Mouse (Mus musculus): ENCODE data around the gene Fmnl3. TPM values are rescaled to one million over a fixed set of nuclear protein-coding genes. Genes with fewer than 3 reads are reported as not detected.

The Fmnl3 gene
- polyA plus RNA-seq, 1 experiment from 2014 or later = 17.3 TPM

DNA sequence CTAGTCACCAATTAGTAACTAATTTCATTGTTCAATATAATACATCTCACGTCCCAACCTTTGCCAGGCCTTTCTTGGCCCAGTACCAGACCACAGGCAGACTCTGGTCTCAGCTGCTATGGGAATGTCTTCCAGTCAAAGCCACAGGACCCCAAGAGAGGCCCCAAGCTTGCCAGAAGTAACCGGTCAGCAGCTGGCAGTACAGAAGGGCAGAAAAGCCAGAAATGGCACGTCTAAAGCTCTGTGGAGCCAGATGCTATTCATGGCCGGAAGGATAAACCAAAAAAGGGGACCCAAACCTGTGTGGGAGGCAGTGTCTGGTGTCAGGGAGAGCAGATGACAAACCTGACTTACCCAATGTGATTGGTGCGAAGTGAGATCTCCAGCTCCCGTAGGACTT, 35.8 kb downstream of the Fmnl3 start:
- Histone ChIP-seq H3K4me3 (replicated peaks) (no peak overlapping the region), H3K9me3 (no peaks in the 10 kb centered on the region), H3K27ac (peak overlapping the region; percentile 66), H3K4me2 (replicated peaks) (no peak overlapping the region), H3K4me1 (replicated peaks) (peaks cover 31% of the 10 kb centered on the region), H3K9ac (no peak overlapping the region), H3K36me3 (no peaks in the 10 kb centered on the region), H3K27me3 (replicated peaks) (no peaks in the 10 kb centered on the region)
- 54% methylated on average over 6 of the region's 6 CpGs for WGBS
- no peak for ATAC-seq

DNA sequence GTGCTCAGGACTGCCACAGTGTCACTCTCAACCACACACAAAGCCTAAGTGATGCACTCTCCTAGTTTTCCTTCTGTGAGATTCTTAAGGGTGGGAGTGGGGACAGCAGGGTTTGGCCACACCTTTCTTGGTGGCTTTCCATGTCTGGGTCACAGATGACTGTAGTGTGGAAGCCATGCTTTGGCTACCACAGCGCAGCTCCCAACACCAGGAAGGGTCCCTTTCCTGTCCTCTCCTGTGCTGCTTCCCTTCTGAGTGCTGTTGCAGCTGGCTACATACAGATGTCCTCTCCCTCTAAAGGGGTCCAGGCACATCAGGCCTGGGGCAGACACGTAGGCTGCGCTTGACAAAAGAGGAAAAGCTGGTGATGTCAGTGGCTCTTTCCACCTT, 36.6 kb downstream of the Fmnl3 start:
- ATAC-seq = peak; percentile 67; the same call in 1 of the 2 replicates
- 74% methylated on average over 3 of the region's 3 CpGs for WGBS

DNA sequence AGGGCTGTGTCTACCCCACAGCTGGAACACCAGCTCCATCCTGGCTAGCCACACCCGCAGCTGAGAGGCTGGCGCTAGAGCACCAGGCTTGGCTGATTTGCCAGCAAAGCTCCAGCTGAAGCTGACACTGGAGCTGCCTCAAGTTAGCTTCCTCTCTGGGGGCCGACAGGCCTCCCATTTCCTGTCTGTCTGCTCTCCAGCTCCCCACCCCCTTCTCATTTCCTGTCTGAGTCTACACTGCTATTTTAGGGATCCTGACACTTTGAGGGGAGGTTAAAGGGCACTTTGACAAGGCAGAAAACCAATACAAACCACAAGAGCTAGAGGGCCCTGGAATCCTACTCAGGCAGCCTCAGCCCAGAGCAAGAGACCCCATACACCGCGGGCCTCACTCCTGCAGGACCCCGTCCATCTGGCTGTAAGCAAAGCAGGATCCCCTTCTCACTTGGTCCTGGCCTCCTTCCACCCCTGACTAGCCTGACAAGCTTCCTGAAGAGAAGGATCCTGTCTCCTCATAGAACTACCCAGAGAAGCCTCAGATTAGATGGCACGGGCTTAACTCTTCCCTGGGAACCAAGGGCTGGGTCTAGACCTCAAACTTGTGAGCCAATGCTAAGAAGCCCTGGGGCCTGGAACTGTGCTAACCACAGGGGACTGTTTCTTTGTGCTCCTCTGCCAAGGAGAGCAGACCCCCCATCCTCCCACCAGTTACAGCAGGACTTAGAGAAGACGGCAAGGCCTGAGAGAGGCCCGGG, 37.2 kb downstream of the Fmnl3 start:
- 31% methylated on average over 9 of the region's 9 CpGs for WGBS
- H3K27ac ChIP-seq = peak overlapping the region; percentile 95
- H3K9ac ChIP-seq = no peak overlapping the region
- no peaks in the 10 kb centered on the region for H3K36me3 ChIP-seq
- peak overlapping the region; percentile 23; the same call in 1 of the 2 replicates for H3K4me2 ChIP-seq (replicated peaks)
- peaks cover 31% of the 10 kb centered on the region for H3K4me1 ChIP-seq (replicated peaks)
- peak; percentile 87 for ATAC-seq
- no peak overlapping the region for H3K4me3 ChIP-seq (replicated peaks)
- no peaks in the 10 kb centered on the region for H3K9me3 ChIP-seq
- no peaks in the 10 kb centered on the region for H3K27me3 ChIP-seq (replicated peaks)

More for the DNA sequence above, 36.6 kb downstream of the Fmnl3 start:
- no peaks in the 10 kb centered on the region for H3K9me3 ChIP-seq
- peaks cover 31% of the 10 kb centered on the region for H3K4me1 ChIP-seq (replicated peaks)
- H3K27ac ChIP-seq = peak overlapping the region; percentile 95
- no peaks in the 10 kb centered on the region for H3K36me3 ChIP-seq
- H3K9ac ChIP-seq = peak overlapping the region; percentile 6; the same call in 1 of the 2 replicates
- H3K4me2 ChIP-seq (replicated peaks) = peak overlapping the region; percentile 21; the same call in 1 of the 2 replicates
- no peak overlapping the region for H3K4me3 ChIP-seq (replicated peaks)
- no peaks in the 10 kb centered on the region for H3K27me3 ChIP-seq (replicated peaks)

DNA sequence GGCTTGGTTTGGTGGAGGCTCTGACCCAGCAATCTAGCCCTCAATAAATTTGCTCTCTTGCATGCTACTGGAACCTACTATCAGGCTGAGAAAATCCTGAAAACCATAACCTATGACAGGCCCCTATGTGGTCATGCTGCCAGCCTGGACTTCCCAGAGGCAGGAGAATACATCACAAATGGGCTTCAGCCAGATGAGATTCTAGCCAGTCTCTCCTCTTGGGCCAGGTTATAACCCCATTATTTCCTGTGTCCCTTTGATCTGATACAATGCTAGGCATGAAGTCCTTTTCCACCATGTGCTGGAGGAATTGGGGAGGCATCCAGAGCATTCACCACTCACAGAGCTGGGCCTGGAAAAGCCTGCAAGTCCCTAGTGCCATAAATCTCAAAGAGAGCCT, 38.2 kb downstream of the Fmnl3 start:
- H3K9me3 ChIP-seq = no peaks in the 10 kb centered on the region
- peaks cover 31% of the 10 kb centered on the region for H3K4me1 ChIP-seq (replicated peaks)
- no peak for ATAC-seq
- no peak overlapping the region for H3K9ac ChIP-seq
- H3K4me2 ChIP-seq (replicated peaks) = no peak overlapping the region
- no peak overlapping the region for H3K4me3 ChIP-seq (replicated peaks)
- H3K27ac ChIP-seq = peak overlapping the region; percentile 95
- no peaks in the 10 kb centered on the region for H3K27me3 ChIP-seq (replicated peaks)
- H3K36me3 ChIP-seq = peaks cover 3% of the 10 kb centered on the region; the same call in 1 of the 2 replicates

DNA sequence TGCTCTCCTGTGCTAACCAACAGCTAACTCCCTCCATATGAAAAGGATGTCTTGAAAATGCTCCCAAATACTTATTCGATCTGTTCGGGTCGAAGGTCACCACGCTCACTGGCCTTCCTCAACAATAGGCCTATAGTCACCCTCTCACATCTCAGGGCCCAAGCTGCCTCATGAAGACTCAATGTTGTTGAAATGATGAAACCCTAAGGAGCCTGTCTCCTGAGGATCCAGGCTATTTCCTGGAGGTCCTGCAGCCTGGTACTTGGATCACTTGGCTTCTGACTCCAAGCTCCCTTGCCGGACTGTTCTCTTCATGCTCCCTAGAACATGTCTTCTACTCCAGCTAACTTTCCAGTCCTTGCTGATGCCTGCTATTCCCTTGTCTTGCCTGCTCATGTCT, 38.9 kb downstream of the Fmnl3 start:
- Histone ChIP-seq H3K4me3 (replicated peaks) (no peak overlapping the region), H3K4me2 (replicated peaks) (no peak overlapping the region), H3K36me3 (peaks cover 3% of the 10 kb centered on the region; the same call in 1 of the 2 replicates), H3K9me3 (no peaks in the 10 kb centered on the region), H3K27me3 (replicated peaks) (no peaks in the 10 kb centered on the region), H3K27ac (no peak overlapping the region), H3K9ac (no peak overlapping the region), H3K4me1 (replicated peaks) (peaks cover 31% of the 10 kb centered on the region)
- 89% methylated on average over 5 of the region's 5 CpGs for WGBS
- ATAC-seq = no peak

DNA sequence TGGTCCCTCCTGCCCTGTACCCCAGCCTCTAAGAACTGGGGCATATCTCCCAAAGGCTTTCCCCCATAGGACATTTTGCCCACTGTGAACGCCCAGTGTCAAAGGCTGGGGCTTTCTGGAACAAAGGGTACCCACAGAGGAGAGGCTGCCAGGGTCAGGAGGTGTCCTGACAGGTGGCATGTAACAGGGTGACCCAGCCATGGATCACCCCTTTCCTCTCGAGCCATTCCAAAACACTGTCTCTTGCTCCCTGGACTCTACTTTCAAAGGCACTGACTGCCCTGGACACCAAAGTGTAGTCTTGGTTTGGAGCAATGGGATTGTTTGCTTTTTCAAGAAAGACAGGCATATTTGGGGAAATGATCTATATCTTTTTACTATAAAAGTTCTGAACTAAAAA, 40.0 kb downstream of the Fmnl3 start:
- Histone ChIP-seq H3K4me1 (replicated peaks) (peaks cover 31% of the 10 kb centered on the region), H3K9ac (no peak overlapping the region), H3K9me3 (no peaks in the 10 kb centered on the region), H3K36me3 (peaks cover 3% of the 10 kb centered on the region; the same call in 1 of the 2 replicates), H3K27me3 (replicated peaks) (no peaks in the 10 kb centered on the region), H3K27ac (no peak overlapping the region), H3K4me2 (replicated peaks) (no peak overlapping the region), H3K4me3 (replicated peaks) (no peak overlapping the region)
- WGBS = 87% methylated on average over 2 of the region's 2 CpGs
- no peak for ATAC-seq

DNA sequence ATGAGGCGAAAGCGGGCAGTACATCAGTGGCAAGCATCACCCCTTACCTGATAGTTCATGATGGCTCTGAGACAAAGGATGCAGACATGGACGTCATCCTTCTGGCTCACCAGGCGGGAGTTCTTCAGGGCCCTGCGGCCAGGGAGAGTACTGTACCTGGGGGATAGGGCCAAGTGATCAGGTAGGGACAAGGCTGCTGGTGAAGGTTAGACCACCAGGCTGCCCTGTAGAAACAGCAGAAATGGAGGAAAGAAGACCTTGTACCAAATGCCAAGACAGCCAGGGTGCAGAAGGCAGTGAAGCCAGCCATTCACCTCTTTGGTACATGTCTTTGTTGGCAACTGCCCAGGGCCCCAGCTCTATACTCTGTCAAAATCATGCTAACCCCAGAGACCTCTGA, 42.3 kb downstream of the Fmnl3 start:
- H3K9ac ChIP-seq = no peak overlapping the region
- peaks cover 8% of the 10 kb centered on the region; the same call in 1 of the 2 replicates for H3K36me3 ChIP-seq
- no peak for ATAC-seq
- 96% methylated on average over 5 of the region's 5 CpGs for WGBS
- peaks cover 15% of the 10 kb centered on the region for H3K4me1 ChIP-seq (replicated peaks)
- H3K9me3 ChIP-seq = no peaks in the 10 kb centered on the region
- no peak overlapping the region for H3K4me2 ChIP-seq (replicated peaks)
- no peak overlapping the region for H3K27ac ChIP-seq
- no peak overlapping the region for H3K4me3 ChIP-seq (replicated peaks)
- H3K27me3 ChIP-seq (replicated peaks) = no peaks in the 10 kb centered on the region

DNA sequence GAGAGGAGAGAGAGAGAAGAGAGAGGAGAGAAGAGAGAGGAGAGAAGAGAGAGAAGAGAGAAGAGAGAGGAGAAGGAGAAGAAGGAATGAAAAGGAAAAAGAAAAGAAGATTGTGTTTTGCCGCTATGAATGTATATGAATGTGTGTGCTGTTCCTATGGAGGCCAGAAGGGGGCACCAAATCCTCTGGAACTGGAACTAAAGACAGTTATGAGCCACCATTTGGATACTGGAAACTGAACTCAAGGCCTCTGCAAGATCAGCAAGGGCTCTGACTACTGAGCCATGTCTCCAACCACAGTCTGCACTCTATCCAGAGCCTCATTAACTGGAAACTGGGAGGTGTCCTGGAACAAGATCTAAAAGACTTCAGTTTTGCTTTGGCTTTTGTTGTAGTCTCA, 43.3 kb downstream of the Fmnl3 start:
- H3K4me2 ChIP-seq (replicated peaks) = no peak overlapping the region
- no peaks in the 10 kb centered on the region for H3K9me3 ChIP-seq
- no peak overlapping the region for H3K27ac ChIP-seq
- H3K9ac ChIP-seq = no peak overlapping the region
- H3K27me3 ChIP-seq (replicated peaks) = no peaks in the 10 kb centered on the region
- WGBS = 70% methylated on average over 1 of the region's 1 CpGs
- no peak overlapping the region for H3K4me3 ChIP-seq (replicated peaks)
- no peak for ATAC-seq
- peaks cover 12% of the 10 kb centered on the region; the same call in 1 of the 2 replicates for H3K36me3 ChIP-seq
- peaks cover 4% of the 10 kb centered on the region; the same call in 1 of the 2 replicates for H3K4me1 ChIP-seq (replicated peaks)

DNA sequence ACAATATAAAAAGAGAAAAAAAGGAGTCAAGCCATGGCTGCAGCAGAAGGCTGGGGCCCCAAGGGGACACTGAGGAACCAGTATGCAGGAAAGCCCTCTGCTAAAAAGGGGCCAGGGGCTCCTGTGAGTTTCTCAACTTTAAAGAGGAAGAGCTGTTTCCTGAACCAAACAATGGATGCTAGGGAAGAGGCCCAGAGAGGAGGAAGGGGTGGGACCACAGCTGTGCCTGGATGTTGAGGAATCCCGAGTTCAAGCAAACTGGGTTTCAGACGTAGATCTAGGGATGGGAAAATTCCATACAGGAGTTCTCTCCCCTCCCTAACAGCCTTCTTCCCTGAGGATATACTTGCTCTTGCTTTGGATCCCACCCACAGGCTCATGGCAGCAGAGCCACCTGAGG, 43.9 kb downstream of the Fmnl3 start:
- Histone ChIP-seq H3K27ac (0 out of 2 replicates have a peak overlapping the region, but pooled peaks have one; percentile 11), H3K9me3 (no peaks in the 10 kb centered on the region), H3K36me3 (peaks cover 17% of the 10 kb centered on the region)

DNA sequence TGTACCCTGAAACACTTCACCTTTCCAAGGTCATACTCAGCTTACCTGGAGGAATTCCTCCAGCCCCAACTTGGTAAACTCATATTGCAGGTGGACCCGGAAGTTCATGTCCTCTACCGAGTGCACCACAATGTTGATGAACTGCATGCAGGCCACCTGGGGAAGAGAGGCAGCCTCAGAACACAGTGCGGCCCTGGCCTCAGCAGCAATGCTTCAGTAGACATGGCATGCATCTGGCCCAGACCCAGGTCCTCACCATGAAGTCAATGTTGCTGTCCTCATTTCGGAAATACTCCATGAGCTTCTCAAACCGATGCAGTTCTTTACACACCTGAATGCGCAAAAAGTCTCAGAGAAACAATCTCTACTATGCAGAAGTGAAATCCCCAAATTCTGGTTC, 44.7 kb downstream of the Fmnl3 start:
- Histone ChIP-seq H3K4me2 (replicated peaks) (no peak overlapping the region), H3K9ac (no peak overlapping the region), H3K4me1 (replicated peaks) (no peaks in the 10 kb centered on the region), H3K36me3 (peaks cover 20% of the 10 kb centered on the region), H3K27me3 (replicated peaks) (no peaks in the 10 kb centered on the region), H3K9me3 (no peaks in the 10 kb centered on the region), H3K27ac (no peak overlapping the region), H3K4me3 (replicated peaks) (no peak overlapping the region)
- no peak for ATAC-seq
- WGBS = 90% methylated on average over 6 of the region's 6 CpGs

More for the DNA sequence above, 43.9 kb downstream of the Fmnl3 start:
- 30% methylated on average over 2 of the region's 2 CpGs for WGBS
- Histone ChIP-seq H3K4me1 (replicated peaks) (no peaks in the 10 kb centered on the region), H3K27me3 (replicated peaks) (no peaks in the 10 kb centered on the region), H3K4me3 (replicated peaks) (no peak overlapping the region), H3K4me2 (replicated peaks) (no peak overlapping the region), H3K9ac (no peak overlapping the region)
- no peak for ATAC-seq

DNA sequence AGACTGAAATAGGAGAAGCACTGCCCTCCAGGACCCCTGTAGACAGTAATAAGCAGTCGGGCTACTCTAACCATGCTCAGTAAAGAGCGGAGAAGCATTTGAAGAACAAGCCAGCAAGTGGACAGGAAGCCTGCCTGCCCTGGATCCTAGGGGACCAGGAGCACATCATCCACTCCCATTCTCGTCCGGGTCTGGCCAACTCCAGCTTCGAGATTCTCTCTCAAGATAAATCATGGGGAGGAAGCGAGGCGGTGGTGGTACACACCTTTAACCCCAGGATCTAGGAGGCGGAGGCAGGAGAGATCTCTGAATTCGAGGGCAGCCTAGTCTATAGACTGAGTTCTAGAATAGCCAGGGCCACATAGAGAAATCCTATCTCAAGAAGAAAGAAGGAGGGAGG, 46.1 kb downstream of the Fmnl3 start:
- ATAC-seq = no peak
- 77% methylated on average over 9 of the region's 9 CpGs for WGBS
- Histone ChIP-seq H3K4me1 (replicated peaks) (no peaks in the 10 kb centered on the region), H3K9me3 (no peaks in the 10 kb centered on the region), H3K27me3 (replicated peaks) (no peaks in the 10 kb centered on the region), H3K36me3 (peaks cover 23% of the 10 kb centered on the region), H3K4me3 (replicated peaks) (no peak overlapping the region), H3K4me2 (replicated peaks) (no peak overlapping the region), H3K9ac (no peak overlapping the region), H3K27ac (no peak overlapping the region)

DNA sequence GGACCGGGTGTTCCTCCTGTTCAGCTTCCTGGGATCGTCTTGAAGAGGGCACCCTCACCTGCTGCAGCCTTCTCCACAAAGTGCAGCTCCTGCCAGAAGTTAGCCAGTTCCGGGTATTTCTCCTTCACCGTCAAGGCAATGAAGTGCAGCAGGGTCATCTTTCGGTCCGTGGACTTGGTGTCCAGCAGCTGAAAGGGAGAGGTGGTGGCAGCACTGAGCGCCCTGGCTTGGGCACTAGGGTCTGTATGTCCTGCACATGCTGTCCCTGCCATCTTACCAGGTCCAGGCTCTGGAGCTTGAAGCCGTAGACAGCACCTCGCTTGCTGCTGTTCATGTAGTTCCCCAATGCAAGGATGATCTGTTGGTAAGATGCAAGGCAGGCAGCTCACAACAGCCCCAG, 49.3 kb downstream of the Fmnl3 start:
- 0 out of 2 replicates have a peak, but pooled peaks cover 3% of the 10 kb centered on the region for H3K4me1 ChIP-seq (replicated peaks)
- no peaks in the 10 kb centered on the region for H3K27me3 ChIP-seq (replicated peaks)
- 79% methylated on average over 9 of the region's 9 CpGs for WGBS
- no peaks in the 10 kb centered on the region for H3K9me3 ChIP-seq
- H3K36me3 ChIP-seq = peaks cover 35% of the 10 kb centered on the region
- no peak overlapping the region for H3K9ac ChIP-seq
- ATAC-seq = no peak
- no peak overlapping the region for H3K27ac ChIP-seq
- H3K4me3 ChIP-seq (replicated peaks) = no peak overlapping the region
- H3K4me2 ChIP-seq (replicated peaks) = no peak overlapping the region

DNA sequence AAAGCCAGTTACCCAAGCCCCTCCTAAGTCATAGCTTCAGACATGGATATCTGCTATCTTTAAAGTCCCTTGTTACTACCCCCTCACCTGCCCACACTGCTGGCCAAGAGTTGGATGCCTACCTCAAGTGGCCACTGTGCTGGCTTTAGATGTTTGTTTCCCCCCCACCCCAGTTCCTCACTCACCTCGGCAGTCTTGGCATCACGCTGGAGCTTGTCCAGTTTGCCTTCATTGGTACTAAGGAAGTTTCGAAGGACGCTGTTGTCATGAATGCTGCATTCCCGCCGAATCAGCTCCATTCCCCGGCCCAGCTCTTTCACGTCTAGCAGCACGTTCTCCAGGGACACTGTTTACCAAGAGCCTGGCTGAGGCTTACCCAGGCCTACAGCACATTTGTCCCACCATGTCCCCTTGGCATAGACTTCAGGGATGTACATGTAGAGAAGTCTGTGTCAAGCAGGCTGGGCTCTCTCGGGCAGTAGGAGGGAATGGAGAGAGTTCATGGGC, 50.1 kb downstream of the Fmnl3 start:
- Histone ChIP-seq H3K27me3 (replicated peaks) (no peaks in the 10 kb centered on the region), H3K36me3 (peaks cover 37% of the 10 kb centered on the region), H3K9me3 (no peaks in the 10 kb centered on the region), H3K4me2 (replicated peaks) (no peak overlapping the region), H3K4me1 (replicated peaks) (0 out of 2 replicates have a peak, but pooled peaks cover 3% of the 10 kb centered on the region), H3K9ac (no peak overlapping the region), H3K27ac (no peak overlapping the region), H3K4me3 (replicated peaks) (no peak overlapping the region)
- WGBS = 79% methylated on average over 10 of the region's 10 CpGs
- ATAC-seq = no peak

Data from intestine, embryonic 15.5 days (tissue).